Mouse (Mus musculus) kidney, postnatal 0 days (tissue): ENCODE data around the gene Abcf3. TPM values are rescaled to one million over a fixed set of nuclear protein-coding genes. Genes with fewer than 3 reads are reported as not detected.

ENCODE experiments used
- ATAC-seq: fragments of 200-750 bp; cut with Nextera tagmentation; replicated peaks from 2 replicates; pipeline ENCODE4 v1.8.0; 2017; ENCODE audit warnings: low read depth, moderate number of reproducible peaks, moderate TSS enrichment, moderate library complexity; ENCODE audit not compliant: low FRiP score
- DNase-seq: peaks from one replicate; pipeline ENCODE4 v3.0.0-alpha.2; 2016; ENCODE audit warnings: low spot score
- H3K27ac ChIP-seq: fragments of 300-500 bp; sonication (generic); 2 replicates; pipeline ENCODE4 v1.5.1; 2014; ENCODE audit warnings: mild to moderate bottlenecking
- H3K27me3 ChIP-seq: fragments of 300-500 bp; sonication (generic); 2 replicates; pipeline ENCODE4 v1.6.1; 2014; ENCODE audit warnings: low read length, mixed read lengths; ENCODE audit not compliant: insufficient read depth
- H3K36me3 ChIP-seq: fragments of 300-500 bp; sonication (generic); 2 replicates; pipeline ENCODE4 v1.6.1; 2014; ENCODE audit warnings: low read length, mixed read lengths; ENCODE audit not compliant: insufficient read depth
- H3K4me1 ChIP-seq: fragments of 300-500 bp; sonication (generic); replicated peaks from 2 replicates; pipeline ENCODE4 v1.6.1; 2014; ENCODE audit warnings: antibody characterized with exemption, low read length, mixed read lengths; ENCODE audit not compliant: insufficient read depth
- H3K4me2 ChIP-seq: fragments of 300-500 bp; sonication (generic); 2 replicates; pipeline ENCODE4 v1.6.1; 2014; ENCODE audit warnings: mild to moderate bottlenecking, low read length, moderate library complexity, mixed read lengths
- H3K4me3 ChIP-seq: fragments of 300-500 bp; sonication (generic); replicated peaks from 2 replicates; pipeline ENCODE4 v1.5.1; 2014; ENCODE audit warnings: low read depth, low read length
- H3K9ac ChIP-seq: fragments of 300-500 bp; sonication (generic); 2 replicates; pipeline ENCODE4 v1.6.1; 2014; ENCODE audit warnings: low read depth, low read length
- H3K9me3 ChIP-seq: fragments of 300-500 bp; sonication (generic); replicated peaks from 2 replicates; pipeline ENCODE4 v1.6.1; 2016; ENCODE audit warnings: low read length, inconsistent platforms, mixed read lengths
- CTCF ChIP-seq: IDR thresholded peaks from 2 replicates; pipeline ENCODE4 v1.5.1; 2016; ENCODE audit warnings: antibody characterized with exemption, low read depth, mild to moderate bottlenecking, moderate library complexity
- WGBS: fragments of 180-500 bp; shearing (Covaris S2); extraction: QIAGEN DNeasy Blood & Tissue Kit; methylation state at CpG from one replicate; pipeline ENCODE4 v1.1.7; 2014; 5-methylcytosine and 5-hydroxymethylcytosine counted together
- polyA plus RNA-seq: library from polyadenylated mRNA; unstranded; fragments of >200 nt; fragmentation: Nextera tagmentation; extraction: Ambion mirVana; gene quantifications from 2 replicates; pipeline ENCODE4 v1.2.1, GENCODE M21; 2015

Abcf3 gene
- polyA plus RNA-seq, 1 experiment from 2014 or later = 53.6 TPM

DNA sequence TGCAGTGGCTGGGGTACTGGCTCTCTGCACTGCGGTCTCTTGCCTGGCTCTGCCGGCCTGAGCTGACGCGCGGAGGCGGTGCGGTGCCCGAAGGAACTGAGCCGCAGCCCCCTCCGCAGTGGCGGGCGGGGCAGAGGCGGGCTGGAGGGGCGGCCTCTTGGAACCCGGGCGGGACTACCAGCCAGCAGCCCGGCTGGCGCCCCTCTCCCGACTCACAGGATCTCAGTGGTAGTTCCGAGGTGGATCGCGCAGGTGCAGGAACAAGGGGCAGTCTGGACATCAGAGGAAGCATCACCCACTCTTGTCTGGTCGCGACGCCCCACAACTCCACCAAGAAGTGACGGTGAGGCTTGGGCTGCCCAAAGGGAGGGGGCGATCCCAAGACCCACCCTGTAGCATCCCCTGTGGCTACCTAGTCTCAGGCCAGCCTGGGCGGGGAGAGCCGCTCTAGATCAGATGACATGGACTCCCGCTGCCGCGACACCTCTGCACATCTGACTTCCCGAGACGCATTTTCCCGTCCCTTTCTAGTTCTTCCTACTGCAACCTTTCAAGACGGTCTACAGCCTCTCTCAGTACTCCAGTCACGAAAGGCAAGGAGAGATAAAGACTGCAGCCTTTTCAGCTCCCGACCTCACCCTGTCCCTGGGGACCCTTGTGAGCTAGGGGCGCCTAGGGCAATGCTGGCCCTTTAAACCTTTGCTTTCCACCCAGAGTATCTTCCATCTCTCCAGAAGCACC, 41.7 kb downstream of the Abcf3 start:
- TF ChIP-seq CTCF = no peak
- DNase-seq (peak; percentile 38), ATAC-seq (peak; percentile 62)
- peaks cover 17% of the 10 kb centered on the region for H3K4me1 ChIP-seq
- no peaks in the 10 kb centered on the region for H3K36me3 ChIP-seq
- H3K27me3 ChIP-seq = peaks cover 34% of the 10 kb centered on the region
- no peak overlapping the region for H3K27ac ChIP-seq
- H3K9ac ChIP-seq = peak overlapping the region; percentile 37; the same call in 1 of the 2 replicates
- WGBS = 0% methylated on average over 35 of the region's 39 CpGs
- H3K9me3 ChIP-seq = no peaks in the 10 kb centered on the region
- peak overlapping the region; percentile 91 for H3K4me2 ChIP-seq
- H3K4me3 ChIP-seq = peak overlapping the region; percentile 48

DNA sequence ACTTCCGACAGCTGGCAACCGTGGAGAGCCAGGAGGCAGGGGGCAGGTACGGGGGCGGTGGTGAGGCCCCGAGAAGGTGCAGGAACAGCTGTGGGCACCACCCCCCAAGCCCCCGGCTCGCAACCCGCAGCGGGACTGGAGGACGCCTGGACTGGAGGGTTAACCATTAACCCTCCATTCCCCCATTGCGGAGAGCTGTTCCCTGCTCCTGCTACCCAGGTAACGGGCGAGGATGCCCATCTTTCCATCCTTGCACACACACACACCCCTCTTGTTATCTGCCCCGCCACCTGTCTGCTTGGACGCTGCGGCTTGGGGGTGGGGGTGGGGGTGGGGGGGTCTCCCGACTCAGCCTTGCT, 42.3 kb downstream of the Abcf3 start:
- no peak for TF ChIP-seq CTCF
- Histone ChIP-seq H3K9me3 (no peaks in the 10 kb centered on the region), H3K9ac (no peak overlapping the region), H3K4me3 (peak overlapping the region; percentile 48), H3K27me3 (peaks cover 34% of the 10 kb centered on the region), H3K36me3 (no peaks in the 10 kb centered on the region), H3K4me2 (peak overlapping the region; percentile 91), H3K27ac (no peak overlapping the region), H3K4me1 (peaks cover 17% of the 10 kb centered on the region)
- ATAC-seq (peak; percentile 31; the same call in 1 of the 2 replicates), DNase-seq (no peak)
- WGBS = 2% methylated on average over 15 of the region's 17 CpGs

DNA sequence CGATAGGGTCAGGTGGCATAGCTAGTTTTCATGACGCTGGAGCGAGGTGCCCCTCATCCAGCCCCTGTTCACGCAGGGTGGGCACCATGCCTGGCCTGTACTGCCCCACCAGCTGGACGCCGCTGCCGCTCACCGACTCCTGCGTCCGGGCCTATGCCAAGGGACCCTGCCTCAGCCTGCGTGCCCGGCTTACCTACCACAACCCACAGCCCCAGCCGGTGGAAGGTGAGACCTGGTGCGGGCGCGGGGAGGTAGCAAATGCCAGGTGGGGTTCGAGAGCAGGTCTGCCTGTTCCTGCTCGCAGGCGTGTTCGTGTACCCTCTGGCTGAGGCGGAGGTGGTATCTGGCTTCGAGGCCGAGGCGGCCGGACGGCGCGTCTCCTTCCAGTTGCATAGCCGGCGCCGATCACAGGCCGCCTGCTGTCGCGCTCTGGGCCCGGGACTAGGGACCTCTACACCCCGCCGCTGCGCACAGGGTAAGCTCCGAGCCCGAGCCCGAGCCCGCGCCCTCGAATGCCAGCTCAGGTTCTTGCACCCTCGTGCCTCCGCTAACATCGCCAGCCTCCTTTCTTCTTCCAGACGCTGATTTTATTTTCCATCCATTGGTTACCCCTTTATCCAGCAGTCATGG, 42.8 kb downstream of the Abcf3 start:
- H3K27me3 ChIP-seq = peaks cover 34% of the 10 kb centered on the region
- no peak for DNase-seq
- no peak for ATAC-seq
- TF ChIP-seq CTCF = no peak
- peaks cover 17% of the 10 kb centered on the region for H3K4me1 ChIP-seq
- peak overlapping the region; percentile 91 for H3K4me2 ChIP-seq
- H3K36me3 ChIP-seq = no peaks in the 10 kb centered on the region
- WGBS = 5% methylated on average over 48 of the region's 48 CpGs
- peak overlapping the region; percentile 48; the same call in 1 of the 2 replicates for H3K4me3 ChIP-seq
- H3K27ac ChIP-seq = no peak overlapping the region
- no peak overlapping the region for H3K9ac ChIP-seq
- H3K9me3 ChIP-seq = no peaks in the 10 kb centered on the region

DNA sequence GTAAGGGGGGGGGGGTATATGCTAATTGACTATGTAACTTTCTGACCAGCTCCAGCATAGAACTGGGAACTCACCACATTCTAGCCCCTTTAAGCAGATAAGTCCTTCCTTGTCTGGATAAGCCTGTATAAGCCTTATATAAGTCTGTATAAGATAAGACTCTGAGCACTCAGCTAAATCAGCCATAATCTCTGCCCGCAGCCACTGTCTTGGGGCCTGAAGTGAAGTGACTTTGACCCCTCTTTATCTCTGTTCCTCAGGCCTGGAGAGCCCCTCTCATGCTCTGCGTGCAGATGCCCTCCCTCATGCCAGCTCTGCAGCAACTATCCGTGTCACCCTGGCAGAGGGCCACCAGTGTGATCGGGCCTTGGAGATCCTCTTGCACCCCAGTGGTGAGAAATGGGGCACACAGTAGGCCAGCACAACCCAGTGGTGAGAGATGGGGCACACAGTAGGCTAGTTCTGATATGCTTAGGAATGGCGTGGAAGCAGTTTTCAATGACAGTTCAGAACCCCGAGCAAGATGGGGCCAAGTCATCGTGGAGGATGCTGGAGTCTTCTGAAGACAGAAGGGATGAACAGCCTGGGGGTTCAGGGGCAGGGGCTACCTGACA, 46.8 kb downstream of the Abcf3 start:
- 83% methylated on average over 7 of the region's 7 CpGs for WGBS
- Histone ChIP-seq H3K4me3 (no peak overlapping the region), H3K36me3 (no peaks in the 10 kb centered on the region), H3K4me2 (no peak overlapping the region), H3K9me3 (no peaks in the 10 kb centered on the region), H3K9ac (no peak overlapping the region), H3K4me1 (peaks cover 8% of the 10 kb centered on the region), H3K27me3 (peaks cover 26% of the 10 kb centered on the region), H3K27ac (no peak overlapping the region)
- TF ChIP-seq CTCF = no peak
- ATAC-seq = no peak
- DNase-seq = no peak

DNA sequence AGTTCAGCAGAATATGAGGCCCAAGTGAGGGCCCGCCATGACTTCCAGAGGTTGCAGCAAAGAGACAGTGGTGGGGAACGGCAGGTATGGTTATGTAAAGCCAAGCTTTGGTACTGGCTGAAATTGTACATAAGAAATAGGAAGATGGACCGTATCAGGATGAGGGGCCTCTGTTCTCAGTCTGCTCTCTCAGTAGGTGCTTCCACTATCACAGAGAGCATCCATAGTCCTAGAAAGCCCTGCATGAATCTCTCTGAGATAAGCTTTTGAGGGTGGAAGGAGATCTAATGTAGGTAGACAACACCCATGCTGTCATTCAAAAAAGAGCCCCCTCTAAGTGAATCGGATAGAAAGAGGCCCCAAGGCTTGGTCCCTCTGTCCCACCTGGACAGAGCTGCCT, 47.4 kb downstream of the Abcf3 start:
- Histone ChIP-seq H3K36me3 (no peaks in the 10 kb centered on the region), H3K4me2 (no peak overlapping the region), H3K27ac (no peak overlapping the region), H3K4me1 (peaks cover 4% of the 10 kb centered on the region), H3K9me3 (no peaks in the 10 kb centered on the region), H3K27me3 (peaks cover 23% of the 10 kb centered on the region), H3K4me3 (no peak overlapping the region), H3K9ac (no peak overlapping the region)
- no peak for TF ChIP-seq CTCF
- ATAC-seq (no peak), DNase-seq (no peak)
- 84% methylated on average over 4 of the region's 4 CpGs for WGBS

DNA sequence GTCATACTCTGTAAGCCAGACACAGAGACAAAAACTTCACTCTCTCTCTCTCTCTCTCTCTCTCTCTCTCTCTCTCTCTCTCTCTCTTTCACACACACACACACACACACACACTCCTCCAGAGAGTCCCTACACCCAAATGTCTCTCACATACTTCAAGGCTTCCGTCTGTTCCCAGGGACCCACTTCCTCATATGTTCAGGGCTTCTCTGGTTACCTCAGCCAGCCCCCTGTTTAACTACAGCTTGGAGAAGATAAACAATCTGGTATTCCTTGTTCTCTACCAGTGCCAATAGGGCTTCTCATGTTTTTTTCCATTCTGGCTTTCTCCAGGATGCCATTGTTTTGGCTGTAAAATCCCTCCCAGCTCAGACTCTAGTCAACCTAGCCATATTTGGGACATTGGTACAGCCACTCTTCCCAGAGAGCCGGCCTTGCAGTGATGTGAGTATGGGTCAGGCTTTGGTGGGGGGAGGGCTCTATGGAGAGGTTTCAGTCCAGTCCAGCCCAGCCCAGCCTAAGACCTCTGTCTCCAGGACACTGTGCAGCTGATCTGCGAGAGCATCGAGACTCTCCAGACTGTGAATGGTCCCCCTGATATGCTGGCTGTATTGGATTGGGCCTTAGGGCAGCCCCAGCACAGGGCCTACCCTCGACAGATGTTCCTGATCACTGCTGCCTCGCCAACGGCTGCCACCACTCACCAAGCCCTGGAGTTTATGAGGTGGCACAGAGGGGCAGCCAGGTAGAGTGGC, 48.5 kb downstream of the Abcf3 start:
- DNase-seq (no peak), ATAC-seq (no peak)
- H3K36me3 ChIP-seq = no peaks in the 10 kb centered on the region
- no peak for TF ChIP-seq CTCF
- no peaks in the 10 kb centered on the region for H3K4me1 ChIP-seq
- no peak overlapping the region for H3K27ac ChIP-seq
- H3K4me2 ChIP-seq = no peak overlapping the region
- 31% methylated on average over 7 of the region's 7 CpGs for WGBS
- peaks cover 11% of the 10 kb centered on the region for H3K27me3 ChIP-seq
- no peak overlapping the region for H3K4me3 ChIP-seq
- no peaks in the 10 kb centered on the region for H3K9me3 ChIP-seq
- H3K9ac ChIP-seq = no peak overlapping the region
